Mouse (Mus musculus): Measurements from ENCODE around the gene St3gal6. TPM values are rescaled to one million over a fixed set of nuclear protein-coding genes. Genes with fewer than 3 reads are reported as not detected.

St3gal6 gene
- polyA plus RNA-seq (2015; fragmentation: Nextera tagmentation; extraction: Ambion mirVana): 11.8 and 16.8 TPM in 2 replicates

- 80% methylated on average over 12 of the region's 12 CpGs for WGBS (ENCODE audit: insufficient replicate concordance)
- Histone ChIP-seq H3K9ac (replicated peaks) (peak within 1 kb of the TSS; percentile 72), H3K27ac (ENCODE audit: low read depth) (peak within 1 kb of the TSS; percentile 41), H3K27me3 (ENCODE audit: insufficient read depth, low read length) (no peaks in the 10 kb centered on the region), H3K9me3 (ENCODE audit: low read length) (no peaks in the 10 kb centered on the region), H3K4me1 (ENCODE audit: insufficient read depth) (peaks cover 12% of the 10 kb centered on the region), H3K4me3 (ENCODE audit: low read depth, low read length) (peak within 1 kb of the TSS; percentile 69), H3K4me2 (ENCODE audit: low read depth, low read length) (peak within 1 kb of the TSS; percentile 82), H3K36me3 (replicated peaks; ENCODE audit: insufficient read depth, low read length) (no peaks in the 10 kb centered on the region)
- DNase-seq: no peak
- TF ChIP-seq EP300 (IDR thresholded peaks at IDR 0.05; ENCODE audit: low read depth): no peak
- TF ChIP-seq CTCF (IDR thresholded peaks at IDR 0.05; ENCODE audit: low read depth): no peak
- no peak for ATAC-seq
Measured at GRCm38 (mm10) chr16:58523972-58524850, at the start of gene St3gal6. Gene St3gal6 (minus strand): TSS chr16:58524243.

- H3K36me3 ChIP-seq (replicated peaks; ENCODE audit: insufficient read depth, low read length): no peaks in the 10 kb centered on the region
- no peak for TF ChIP-seq CTCF (IDR thresholded peaks at IDR 0.05; ENCODE audit: low read depth)
- TF ChIP-seq EP300 (IDR thresholded peaks at IDR 0.05; ENCODE audit: low read depth): no peak
- no peak overlapping the region for H3K4me3 ChIP-seq (ENCODE audit: low read depth, low read length)
- ATAC-seq: no peak
- H3K27ac ChIP-seq (ENCODE audit: low read depth): no peak overlapping the region
- no peak for DNase-seq
- H3K27me3 ChIP-seq (ENCODE audit: insufficient read depth, low read length): no peaks in the 10 kb centered on the region
- no peak overlapping the region for H3K4me2 ChIP-seq (ENCODE audit: low read depth, low read length)
- H3K4me1 ChIP-seq (ENCODE audit: insufficient read depth): no peaks in the 10 kb centered on the region
- H3K9me3 ChIP-seq (ENCODE audit: low read length): no peaks in the 10 kb centered on the region
- H3K9ac ChIP-seq (replicated peaks): no peak overlapping the region
Measured at GRCm38 (mm10) chr16:58570694-58571264, 46.7 kb upstream of the St3gal6 start.

GRCm38 (mm10) chr16:58561196-58561595 lies 37.2 kb upstream of the St3gal6 start:
- Histone ChIP-seq H3K4me3 (ENCODE audit: low read depth, low read length) (no peak overlapping the region), H3K4me1 (ENCODE audit: insufficient read depth) (no peaks in the 10 kb centered on the region), H3K27me3 (ENCODE audit: insufficient read depth, low read length) (no peaks in the 10 kb centered on the region), H3K27ac (ENCODE audit: low read depth) (no peak overlapping the region), H3K9ac (replicated peaks) (no peak overlapping the region), H3K4me2 (ENCODE audit: low read depth, low read length) (no peak overlapping the region), H3K36me3 (replicated peaks; ENCODE audit: insufficient read depth, low read length) (no peaks in the 10 kb centered on the region), H3K9me3 (ENCODE audit: low read length) (no peaks in the 10 kb centered on the region)
- TF ChIP-seq CTCF (IDR thresholded peaks at IDR 0.05; ENCODE audit: low read depth) (no peak), EP300 (IDR thresholded peaks at IDR 0.05; ENCODE audit: low read depth) (no peak)
- no peak for DNase-seq
- ATAC-seq: no peak
- 65% methylated on average over 2 of the region's 2 CpGs for WGBS (ENCODE audit: insufficient replicate concordance)

- 41% methylated on average over 4 of the region's 4 CpGs for WGBS (ENCODE audit: insufficient replicate concordance)
- Histone ChIP-seq H3K27me3 (ENCODE audit: insufficient read depth, low read length) (no peaks in the 10 kb centered on the region), H3K4me3 (ENCODE audit: low read depth, low read length) (no peak overlapping the region), H3K4me2 (ENCODE audit: low read depth, low read length) (no peak overlapping the region), H3K4me1 (ENCODE audit: insufficient read depth) (no peaks in the 10 kb centered on the region), H3K36me3 (replicated peaks; ENCODE audit: insufficient read depth, low read length) (no peaks in the 10 kb centered on the region), H3K9me3 (ENCODE audit: low read length) (no peaks in the 10 kb centered on the region), H3K27ac (ENCODE audit: low read depth) (no peak overlapping the region), H3K9ac (replicated peaks) (no peak overlapping the region)
- no peak for ATAC-seq
- DNase-seq: no peak
- no peak for TF ChIP-seq EP300 (IDR thresholded peaks at IDR 0.05; ENCODE audit: low read depth)
- TF ChIP-seq CTCF (IDR thresholded peaks at IDR 0.05; ENCODE audit: low read depth): no peak
Measured at GRCm38 (mm10) chr16:58556067-58556830, 32.2 kb upstream of the St3gal6 start.

- no peak for TF ChIP-seq CTCF (IDR thresholded peaks at IDR 0.05; ENCODE audit: low read depth)
- no peak for TF ChIP-seq EP300 (IDR thresholded peaks at IDR 0.05; ENCODE audit: low read depth)
- no peaks in the 10 kb centered on the region for H3K9me3 ChIP-seq (ENCODE audit: low read length)
- no peak overlapping the region for H3K4me3 ChIP-seq (ENCODE audit: low read depth, low read length)
- no peak overlapping the region for H3K4me2 ChIP-seq (ENCODE audit: low read depth, low read length)
- H3K4me1 ChIP-seq (ENCODE audit: insufficient read depth): no peaks in the 10 kb centered on the region
- no peaks in the 10 kb centered on the region for H3K36me3 ChIP-seq (replicated peaks; ENCODE audit: insufficient read depth, low read length)
- no peak overlapping the region for H3K9ac ChIP-seq (replicated peaks)
- WGBS (ENCODE audit: insufficient replicate concordance): 49% methylated on average over 1 of the region's 1 CpGs
- ATAC-seq: no peak
- DNase-seq: no peak
- no peak overlapping the region for H3K27ac ChIP-seq (ENCODE audit: low read depth)
- no peaks in the 10 kb centered on the region for H3K27me3 ChIP-seq (ENCODE audit: insufficient read depth, low read length)
Measured at GRCm38 (mm10) chr16:58554673-58555072, 30.6 kb upstream of the St3gal6 start.

- no peak overlapping the region for H3K27ac ChIP-seq (ENCODE audit: low read depth)
- no peak for ATAC-seq
- H3K27me3 ChIP-seq (ENCODE audit: insufficient read depth, low read length): no peaks in the 10 kb centered on the region
- WGBS (ENCODE audit: insufficient replicate concordance): 22% methylated on average over 2 of the region's 2 CpGs
- H3K4me2 ChIP-seq (ENCODE audit: low read depth, low read length): no peak overlapping the region
- no peak overlapping the region for H3K4me3 ChIP-seq (ENCODE audit: low read depth, low read length)
- no peak overlapping the region for H3K9ac ChIP-seq (replicated peaks)
- no peaks in the 10 kb centered on the region for H3K4me1 ChIP-seq (ENCODE audit: insufficient read depth)
- DNase-seq: no peak
- H3K36me3 ChIP-seq (replicated peaks; ENCODE audit: insufficient read depth, low read length): no peaks in the 10 kb centered on the region
- no peaks in the 10 kb centered on the region for H3K9me3 ChIP-seq (ENCODE audit: low read length)
- TF ChIP-seq CTCF (IDR thresholded peaks at IDR 0.05; ENCODE audit: low read depth) (no peak), EP300 (IDR thresholded peaks at IDR 0.05; ENCODE audit: low read depth) (no peak)
Measured at GRCm38 (mm10) chr16:58548042-58548441, 24.0 kb upstream of the St3gal6 start.
